Mouse (Mus musculus) MEL (cell line): ENCODE measurements around the gene Zrsr2. TPM values are rescaled to one million over a fixed set of nuclear protein-coding genes. Genes with fewer than 3 reads are reported as not detected.
A peak's percentile ranks its signal among the peaks of the same experiment; 100 is the strongest.

Experiments used
- DNase-seq: peaks from one replicate; pipeline ENCODE4 v3.0.0; 2011; ENCODE audit warnings: low read depth, low spot score
- H3K27ac ChIP-seq: 2 replicates; pipeline ENCODE4 v1.5.1; 2012; ENCODE audit warnings: low read depth, mild to moderate bottlenecking, control low read depth, low read length, moderate library complexity; ENCODE audit not compliant: control insufficient read depth
- H3K27me3 ChIP-seq, 2 experiments: fragments of 150-350 bp in 1 of 2; sonication (generic) in 1 of 2; 2 replicates each; pipeline ENCODE4 v1.6.1; 2012; ENCODE audit warnings: low read length in 2 of 2, mild to moderate bottlenecking in 2 of 2, improper control_type of control experiment in 1 of 2, moderate library complexity in 1 of 2; ENCODE audit not compliant: insufficient read depth in 2 of 2, control insufficient read depth in 1 of 2
- H3K36me3 ChIP-seq, 2 experiments: 2 replicates each; pipeline ENCODE4 v1.6.1; 2012 to 2014; ENCODE audit warnings: low read length in 2 of 2, improper control_type of control experiment in 1 of 2, inconsistent platforms in 1 of 2, mild to moderate bottlenecking in 1 of 2; ENCODE audit not compliant: insufficient read depth in 2 of 2, control insufficient read depth in 1 of 2
- H3K4me1 ChIP-seq, 2 experiments: fragments of 150-350 bp in 1 of 2; sonication (generic) in 1 of 2; 2 replicates each; pipeline ENCODE4 v1.6.1; 2012; ENCODE audit warnings: low read length in 2 of 2, improper control_type of control experiment in 1 of 2, mild to moderate bottlenecking in 1 of 2; ENCODE audit not compliant: insufficient read depth in 2 of 2, control insufficient read depth in 1 of 2
- H3K4me3 ChIP-seq, 2 experiments: fragments of 150-350 bp in 1 of 2; sonication (generic) in 1 of 2; 2 replicates each; pipeline ENCODE4 v1.5.1; 2012; ENCODE audit warnings: low read depth in 2 of 2, low read length in 2 of 2, mild to moderate bottlenecking in 2 of 2, moderate library complexity in 2 of 2, control low read depth in 1 of 2, improper control_type of control experiment in 1 of 2; ENCODE audit not compliant: control insufficient read depth in 1 of 2, insufficient read depth in 1 of 2
- H3K79me2 ChIP-seq: 2 replicates; pipeline ENCODE4 v1.6.1; 2012; ENCODE audit warnings: mild to moderate bottlenecking, low read length, moderate library complexity; ENCODE audit not compliant: control insufficient read depth, poor library complexity, insufficient read depth
- H3K9ac ChIP-seq: 2 replicates; pipeline ENCODE4 v1.6.1; 2012; ENCODE audit warnings: low read depth, mild to moderate bottlenecking, control low read depth, low read length, moderate library complexity; ENCODE audit not compliant: control insufficient read depth, poor library complexity, severe bottlenecking
- H3K9me3 ChIP-seq: fragments of 150-350 bp; sonication (generic); replicated peaks from 2 replicates; pipeline ENCODE4 v1.6.1; 2012; ENCODE audit warnings: mild to moderate bottlenecking, low read length, improper control_type of control experiment, moderate library complexity; ENCODE audit not compliant: insufficient read depth
- CHD1 ChIP-seq: IDR thresholded peaks from 2 replicates; pipeline ENCODE4 v1.6.1; 2012; ENCODE audit warnings: low read depth, mild to moderate bottlenecking, inconsistent platforms, low read length, improper control_type of control experiment
- CHD2 ChIP-seq: IDR thresholded peaks from 2 replicates; pipeline ENCODE4 v1.6.1; 2011; ENCODE audit warnings: low read length, improper control_type of control experiment
- CTCF ChIP-seq, 3 experiments: IDR thresholded peaks in 2 of 3; conservative IDR thresholded peaks in 1 of 3; 2 replicates each; pipeline ENCODE4 v1.5.1; 2011 to 2012; ENCODE audit warnings: low read length in 3 of 3, low read depth in 2 of 3, mild to moderate bottlenecking in 2 of 3, improper control_type of control experiment in 1 of 3, inconsistent platforms in 1 of 3, mixed read lengths in 1 of 3, moderate library complexity in 1 of 3; ENCODE audit not compliant: control insufficient read depth in 1 of 3, insufficient read depth in 1 of 3, poor library complexity in 1 of 3, severe bottlenecking in 1 of 3
- EP300 ChIP-seq, 2 experiments: IDR thresholded peaks; 2 replicates each; pipeline ENCODE4 v1.6.1; 2011; ENCODE audit warnings: improper control_type of control experiment in 2 of 2, low read length in 2 of 2, low read depth in 1 of 2, mild to moderate bottlenecking in 1 of 2
- ETS1 ChIP-seq: IDR thresholded peaks from 2 replicates; pipeline ENCODE4 v1.6.1; 2012; ENCODE audit warnings: low read depth, mild to moderate bottlenecking, inconsistent platforms, low read length, improper control_type of control experiment, moderate library complexity
- JUND ChIP-seq: IDR thresholded peaks from 2 replicates; pipeline ENCODE4 v1.6.1; 2011; ENCODE audit warnings: low read depth, mild to moderate bottlenecking, improper control_type of control experiment, low read length
- KAT2A ChIP-seq: conservative IDR thresholded peaks from 2 replicates; pipeline ENCODE4 v1.6.1; 2012; ENCODE audit warnings: low read depth, low read length, improper control_type of control experiment, inconsistent platforms
- MAFK ChIP-seq: IDR thresholded peaks from 2 replicates; pipeline ENCODE4 v1.6.1; 2011; ENCODE audit warnings: low read depth, mild to moderate bottlenecking, low read length, improper control_type of control experiment, borderline replicate concordance
- MAX ChIP-seq: IDR thresholded peaks from 2 replicates; pipeline ENCODE4 v1.6.1; 2011; ENCODE audit warnings: low read length, improper control_type of control experiment
- MXI1 ChIP-seq: IDR thresholded peaks from 2 replicates; pipeline ENCODE4 v1.6.1; 2011; ENCODE audit warnings: mild to moderate bottlenecking, low read depth, low read length, improper control_type of control experiment
- MYB ChIP-seq: IDR thresholded peaks from 2 replicates; pipeline ENCODE4 v1.6.1; 2011; ENCODE audit warnings: mild to moderate bottlenecking, low read depth, low read length, improper control_type of control experiment
- MYC ChIP-seq: IDR thresholded peaks from 2 replicates; pipeline ENCODE4 v1.6.1; 2011; ENCODE audit warnings: low read depth, mild to moderate bottlenecking, low read length, improper control_type of control experiment, moderate library complexity
- POLR2A ChIP-seq, 2 experiments: IDR thresholded peaks; 2 replicates each; pipeline ENCODE4 v1.6.1; 2011 to 2012; ENCODE audit warnings: low read length in 2 of 2, mild to moderate bottlenecking in 2 of 2, control low read depth in 1 of 2, improper control_type of control experiment in 1 of 2, low read depth in 1 of 2, moderate library complexity in 1 of 2; ENCODE audit not compliant: control insufficient read depth in 1 of 2, insufficient read depth in 1 of 2, poor library complexity in 1 of 2
- POLR2AphosphoS2 ChIP-seq: IDR thresholded peaks from 2 replicates; pipeline ENCODE4 v1.6.1; 2011; ENCODE audit warnings: low read length, improper control_type of control experiment
- POLR2AphosphoS5 ChIP-seq: IDR thresholded peaks from 2 replicates; pipeline ENCODE4 v1.6.1; 2012; ENCODE audit warnings: low read depth, borderline replicate concordance, mild to moderate bottlenecking, inconsistent platforms, low read length, moderate library complexity, mixed read lengths
- RAD21 ChIP-seq: IDR thresholded peaks from 2 replicates; pipeline ENCODE4 v1.6.1; 2011; ENCODE audit warnings: mild to moderate bottlenecking, low read depth, low read length, improper control_type of control experiment
- SMC3 ChIP-seq: IDR thresholded peaks from 2 replicates; pipeline ENCODE4 v1.6.1; 2011; ENCODE audit warnings: low read depth, low read length, improper control_type of control experiment
- TAL1 ChIP-seq: IDR thresholded peaks from 2 replicates; pipeline ENCODE4 v1.6.1; 2012; ENCODE audit warnings: mild to moderate bottlenecking, inconsistent platforms, low read length, moderate library complexity, mixed read lengths
- TCF12 ChIP-seq: IDR thresholded peaks from 2 replicates; pipeline ENCODE4 v1.6.1; 2014; ENCODE audit warnings: low read depth, mild to moderate bottlenecking, inconsistent platforms, low read length, improper control_type of control experiment, moderate library complexity
- UBTF ChIP-seq: IDR thresholded peaks from 2 replicates; pipeline ENCODE4 v1.6.1; 2012; ENCODE audit warnings: low read depth, mild to moderate bottlenecking, inconsistent platforms, low read length, improper control_type of control experiment, moderate library complexity, borderline replicate concordance; ENCODE audit not compliant: insufficient read depth
- ZC3H11A ChIP-seq: IDR thresholded peaks from 2 replicates; pipeline ENCODE4 v1.6.1; 2012; ENCODE audit warnings: low read depth, mild to moderate bottlenecking, inconsistent platforms, low read length, improper control_type of control experiment
- ZNF384 ChIP-seq: IDR thresholded peaks from 2 replicates; pipeline ENCODE4 v1.6.1; 2012; ENCODE audit warnings: low read depth, mild to moderate bottlenecking, inconsistent platforms, low read length, improper control_type of control experiment
- polyA plus RNA-seq, 2 experiments: library from polyadenylated mRNA; stranded (reverse) in 1 of 2; unstranded in 1 of 2; fragments of >175 nt in 1 of 2; fragments of >200 nt in 1 of 2; gene quantifications; 2 replicates each; pipeline versions ENCODE4 v1.2.1 to v1.2.4; 2012; ENCODE audit warnings: low replicate concordance in 2 of 2, low read depth in 1 of 2; ENCODE audit not compliant: insufficient read length in 2 of 2, insufficient read depth in 1 of 2, missing spikeins in 1 of 2
- total RNA-seq: library from RNA; depleted of rRNA; stranded (reverse); fragments of 300-350 nt; gene quantifications from 2 replicates; pipeline ENCODE4 v1.2.3, GENCODE M21; 2012

Gene Zrsr2
- total and polyA plus RNA-seq, 3 experiments = 27.5 to 96.4 TPM; not detected in 1

GRCm38 (mm10) chrX:163951618-163952017 is 6.8 kb downstream of the Zrsr2 start:
- TF ChIP-seq ZNF384 (0 out of 2 replicates have a peak, but pooled peaks have one; percentile 13), TAL1 (no peak), MXI1 (no peak)
- H3K9ac ChIP-seq = no peak overlapping the region
- H3K36me3 ChIP-seq = peaks cover 20 to 60% of the 10 kb centered on the region in 2 experiments

GRCm38 (mm10) chrX:163944381-163944780 is 14.1 kb downstream of the Zrsr2 start:
- H3K79me2 ChIP-seq = no peaks in the 10 kb centered on the region; the same call in 1 of the 2 replicates
- H3K36me3 ChIP-seq = peaks cover 0 to 54% of the 10 kb centered on the region in 2 experiments; a peak in 3 of 4 replicates
- no peaks in the 10 kb centered on the region for H3K4me1 ChIP-seq
- no peak overlapping the region for H3K4me3 ChIP-seq
- H3K9me3 ChIP-seq = no peaks in the 10 kb centered on the region
- DNase-seq = no peak
- H3K27me3 ChIP-seq = no peaks in the 10 kb centered on the region
- no peak overlapping the region for H3K27ac ChIP-seq
- TF ChIP-seq CHD1 (no peak), KAT2A (no peak), MAFK (no peak), MAX (no peak), TCF12 (no peak), CHD2 (no peak), MXI1 (no peak), POLR2AphosphoS2 (no peak), RAD21 (no peak)
- H3K9ac ChIP-seq = no peak overlapping the region

More at GRCm38 (mm10) chrX:163951618-163952017, 6.8 kb downstream of the Zrsr2 start:
- Histone ChIP-seq H3K9me3 (no peaks in the 10 kb centered on the region), H3K4me3 (no peak overlapping the region), H3K4me1 (peaks cover under 1% of the 10 kb centered on the region in 2 experiments; a peak in 2 of 4 replicates), H3K79me2 (peaks cover 8% of the 10 kb centered on the region), H3K27me3 (no peaks in the 10 kb centered on the region), H3K27ac (no peak overlapping the region)
- no peak for DNase-seq

GRCm38 (mm10) chrX:163938587-163938986 is 19.9 kb downstream of the Zrsr2 start:
- no peak overlapping the region for H3K9ac ChIP-seq
- TF ChIP-seq POLR2AphosphoS2 = no peak
- no peak for TF ChIP-seq CTCF (IDR thresholded peaks at IDR 0.05 in 2 of 3, conservative IDR thresholded peaks at IDR 0.05 in 1 of 3; ENCODE audit: control insufficient read depth in 1 of 3, insufficient read depth in 1 of 3, low read depth in 2 of 3, low read length in 3 of 3, poor library complexity in 1 of 3, severe bottlenecking in 1 of 3)
- peak; percentile 53; the same call in 1 of the 2 replicates for TF ChIP-seq ETS1
- no peak for TF ChIP-seq MAFK
- TF ChIP-seq EP300 (IDR thresholded peaks at IDR 0.05; ENCODE audit: low read depth in 1 of 2, low read length in 2 of 2) = 0 out of 4 replicates have a peak, but pooled peaks of 1 of the 2 experiments have one; percentile 7
- TF ChIP-seq TAL1 = no peak
- no peak for TF ChIP-seq JUND
- TF ChIP-seq ZC3H11A = no peak
- TF ChIP-seq UBTF = no peak
- no peak for TF ChIP-seq POLR2AphosphoS5
- TF ChIP-seq MYB = no peak
- TF ChIP-seq SMC3 = no peak
- no peak for TF ChIP-seq POLR2A (IDR thresholded peaks at IDR 0.05; ENCODE audit: control insufficient read depth in 1 of 2, insufficient read depth in 1 of 2, low read depth in 1 of 2, low read length in 2 of 2, poor library complexity in 1 of 2)
- no peak for TF ChIP-seq MYC
- H3K9me3 ChIP-seq = no peaks in the 10 kb centered on the region
- peak; percentile 60 for DNase-seq
- no peaks in the 10 kb centered on the region for H3K4me1 ChIP-seq
- H3K79me2 ChIP-seq = no peaks in the 10 kb centered on the region
- no peaks in the 10 kb centered on the region for H3K27me3 ChIP-seq
- H3K36me3 ChIP-seq = peaks cover 0 to 34% of the 10 kb centered on the region in 2 experiments; a peak in 3 of 4 replicates
- H3K4me3 ChIP-seq = no peak overlapping the region
- H3K27ac ChIP-seq = no peak overlapping the region; the same call in 1 of the 2 replicates
